Mouse (Mus musculus): ENCODE measurements at regions not wholly inside any gene's neighbourhood (a gene's known extent, or its start where the extent isn't known, plus 50 kb on each side); places are given as distances from the start of the nearest gene placed in this dataset.
A peak's percentile ranks its signal among the peaks of the same experiment; 100 is the strongest.

DNA sequence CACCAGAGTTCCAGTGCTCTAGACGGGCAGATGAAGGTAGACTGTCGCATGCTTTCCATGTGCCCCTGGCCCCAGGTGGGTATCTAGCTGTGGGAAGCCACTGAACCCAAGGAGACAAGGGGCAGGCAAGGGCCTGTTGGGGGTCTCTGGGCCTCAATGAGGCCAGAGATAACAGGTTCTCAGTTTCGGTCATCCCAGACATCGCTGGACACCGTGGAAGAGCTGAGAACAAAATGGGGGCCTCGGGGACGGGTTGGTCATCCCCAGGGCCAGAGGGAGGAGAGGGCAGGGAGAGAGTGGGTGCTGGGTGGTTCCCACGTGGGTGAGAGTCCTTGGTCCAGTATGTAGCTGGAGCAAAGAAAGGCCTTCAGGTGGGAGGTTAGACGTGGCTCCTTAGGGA, 307.2 kb downstream of the Zfp804a start:
- DNase-seq (ENCODE audit: low spot score in 2 of 2): no peak
- intact Hi-C loops (cut with DNase I): no loop called here

DNA sequence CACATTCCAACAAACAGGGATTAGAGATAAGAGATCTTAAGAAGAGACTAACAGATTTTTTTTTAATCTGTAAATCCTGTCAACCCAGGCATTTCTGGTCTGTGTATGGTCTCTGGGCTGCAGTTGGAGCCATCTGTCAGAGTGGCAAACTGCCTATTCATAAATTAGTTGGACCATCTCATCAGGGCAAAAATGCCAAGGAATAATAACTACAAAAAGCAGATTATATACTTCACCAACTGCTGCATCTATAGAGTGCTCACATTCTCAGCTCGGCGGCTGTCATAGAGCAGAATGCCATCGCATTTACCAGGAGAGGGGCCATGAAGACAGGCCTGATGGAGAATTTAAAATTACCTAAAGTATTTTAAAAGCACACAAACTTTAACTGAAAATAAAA, 320.1 kb downstream of the Zfp804a start:
- intact Hi-C loops (cut with DNase I): no loop called here
- DNase-seq (ENCODE audit: low spot score in 2 of 2): no peak

DNA sequence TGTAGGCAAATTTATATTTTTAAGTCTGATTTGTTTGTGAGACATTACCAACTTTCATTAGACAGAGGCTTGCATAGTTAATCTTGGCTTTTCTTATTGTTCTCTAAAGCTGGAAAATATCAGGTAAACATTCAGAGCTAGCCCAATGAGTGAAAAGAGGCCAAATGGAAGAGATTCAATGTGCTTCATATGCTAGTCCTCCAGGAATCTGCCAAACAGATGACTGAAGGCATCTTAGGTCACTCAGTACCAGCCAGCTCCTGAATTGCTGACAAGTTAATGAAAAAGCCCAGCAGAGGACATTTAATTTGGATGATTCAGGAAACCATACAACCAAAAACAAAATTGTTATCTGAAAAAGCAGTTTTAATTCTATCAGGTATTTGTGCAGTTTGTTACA, 325.5 kb downstream of the Zfp804a start:
- no peak for DNase-seq (ENCODE audit: low spot score in 2 of 2)
- intact Hi-C loops (cut with DNase I): no loop called here

DNA sequence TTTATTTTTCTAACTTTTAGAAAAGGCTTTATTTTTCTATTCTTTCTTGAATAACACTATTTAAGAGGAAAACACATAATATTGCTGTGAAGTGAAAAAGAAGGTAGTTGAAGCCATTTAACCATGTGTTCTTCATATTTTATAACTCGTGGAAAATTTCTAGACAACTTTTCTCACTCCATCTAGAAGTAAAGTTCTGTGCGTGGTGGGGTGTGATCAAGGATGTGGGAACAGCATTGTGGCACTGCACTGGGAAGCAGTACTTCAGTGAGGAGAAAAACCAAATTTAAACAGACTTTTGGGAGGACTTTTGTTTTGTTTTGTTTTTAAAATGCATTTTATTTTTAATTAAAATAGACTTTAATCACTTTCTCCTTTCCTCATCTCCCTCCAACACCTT, 332.1 kb downstream of the Zfp804a start:
- DNase-seq (ENCODE audit: low spot score in 2 of 2): peak in 1 of 2 experiments; percentile 54
- intact Hi-C loops (cut with DNase I): loop anchor here (5.0 kb wide), 1 partner anchor 947 kb away; no protein-coding TSS in a partner anchor

DNA sequence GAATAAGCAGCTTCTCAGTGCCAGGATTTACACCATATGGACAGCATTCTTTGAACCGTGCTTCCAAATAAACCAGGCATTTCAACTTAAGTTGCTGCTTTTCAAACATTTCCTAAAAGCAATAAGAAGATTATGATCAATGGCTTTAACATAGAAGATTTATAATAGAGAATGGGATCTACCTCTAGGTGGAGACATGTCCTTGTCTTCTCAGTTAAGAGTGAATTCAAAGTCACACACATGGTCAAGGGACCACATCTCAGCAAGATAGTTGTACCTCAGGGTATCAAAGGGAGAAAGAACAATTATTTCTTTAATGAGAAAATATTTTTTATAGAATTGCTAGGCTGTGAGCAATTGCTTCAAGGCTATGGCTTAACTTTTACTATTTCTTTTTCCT, 334.7 kb downstream of the Zfp804a start:
- intact Hi-C loops (cut with DNase I): loop anchor here (5.0 kb wide), 1 partner anchor 945 kb away; no protein-coding TSS in a partner anchor
- no peak for DNase-seq (ENCODE audit: low spot score in 2 of 2)

DNA sequence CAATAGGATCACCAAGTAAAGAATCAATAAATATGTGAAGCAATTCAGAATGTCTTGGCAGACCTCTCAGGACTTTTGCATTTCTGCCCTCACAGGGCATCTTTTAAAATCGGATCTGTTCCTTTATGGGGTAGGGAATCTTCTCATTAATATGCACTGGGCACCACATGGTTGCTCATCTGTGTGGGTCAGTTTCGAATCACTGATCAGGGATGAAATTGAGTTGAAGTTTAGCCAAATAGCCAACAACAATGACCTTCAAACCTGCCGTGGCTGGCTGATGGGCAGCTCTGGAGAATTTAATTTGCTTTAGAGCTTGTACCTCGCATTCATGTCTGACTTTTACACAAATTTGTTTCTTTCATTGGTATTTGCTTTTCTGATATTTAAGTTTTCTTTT, 342.4 kb downstream of the Zfp804a start:
- DNase-seq (ENCODE audit: low spot score in 2 of 2): no peak

DNA sequence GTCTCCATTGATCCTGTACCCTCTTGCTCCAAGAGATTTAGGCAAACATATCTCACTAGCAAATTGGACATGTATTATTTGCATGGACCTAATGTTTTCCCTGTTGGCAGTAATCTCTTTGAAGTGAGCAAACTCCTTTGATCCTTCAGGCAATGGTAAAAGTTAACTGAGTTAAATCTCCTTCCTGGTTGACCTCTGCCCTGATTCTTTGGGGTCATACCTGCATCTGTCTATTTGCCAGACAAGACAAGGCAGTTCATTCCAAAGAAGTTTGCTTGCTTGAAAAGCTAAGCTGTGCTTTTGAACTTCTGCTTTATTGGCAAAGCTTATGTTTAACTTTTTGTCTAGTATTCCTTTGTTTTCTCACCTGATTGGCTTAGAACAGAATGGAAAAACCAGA, 392.7 kb downstream of the Zfp804a start:
- DNase-seq (ENCODE audit: low spot score in 2 of 2): no peak
- intact Hi-C loops (cut with DNase I): no loop called here

More for the DNA sequence above, 342.4 kb downstream of the Zfp804a start:
- intact Hi-C loops (cut with DNase I): no loop called here

DNA sequence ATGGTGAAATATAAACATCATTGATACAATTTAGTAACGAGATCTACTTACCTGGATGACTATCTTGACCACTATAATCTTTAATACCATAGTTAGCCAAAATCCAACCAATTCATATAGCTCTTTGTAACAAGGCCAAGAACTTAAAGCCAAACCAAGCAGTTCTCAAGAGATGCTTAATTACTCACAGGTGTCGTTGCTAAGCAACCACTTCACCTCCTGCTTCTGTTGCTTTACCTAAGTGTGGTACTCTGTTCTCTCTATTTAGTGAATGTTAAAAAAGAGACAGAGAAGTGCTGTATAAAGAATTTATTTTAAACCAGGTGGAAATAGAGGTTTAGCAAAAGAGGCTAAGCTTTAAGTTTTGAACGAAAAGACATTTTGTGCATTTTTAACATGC, 402.7 kb downstream of the Zfp804a start:
- intact Hi-C loops (cut with DNase I): no loop called here

More for the DNA sequence above, 402.7 kb downstream of the Zfp804a start:
- no peak for DNase-seq (ENCODE audit: low spot score in 2 of 2)
